Mouse (Mus musculus) heart, embryonic 15.5 days (tissue): ENCODE measurements at regions not wholly inside any gene's neighbourhood (a gene's known extent, or its start where the extent isn't known, plus 50 kb on each side); places are given as distances from the start of the nearest gene placed in this dataset.

Experiments
- ATAC-seq: fragments of 200-750 bp; cut with Nextera tagmentation; replicated peaks from 2 replicates; pipeline ENCODE4 v1.8.0; 2017; ENCODE audit warnings: low read depth, moderate TSS enrichment; ENCODE audit not compliant: insufficient number of reproducible peaks, insufficient read depth, low FRiP score
- H3K27ac ChIP-seq: fragments of 300-500 bp; sonication (generic); 2 replicates; pipeline ENCODE4 v1.5.1; 2015; ENCODE audit warnings: mild to moderate bottlenecking, inconsistent platforms
- H3K27me3 ChIP-seq: fragments of 300-500 bp; sonication (generic); 2 replicates; pipeline ENCODE4 v1.6.1; 2015; ENCODE audit warnings: inconsistent platforms
- H3K36me3 ChIP-seq: fragments of 300-500 bp; sonication (generic); 2 replicates; pipeline ENCODE4 v1.6.1; 2015; ENCODE audit warnings: mild to moderate bottlenecking, inconsistent platforms
- H3K4me1 ChIP-seq: fragments of 300-500 bp; sonication (generic); replicated peaks from 2 replicates; pipeline ENCODE4 v1.6.1; 2015; ENCODE audit warnings: inconsistent platforms
- H3K4me2 ChIP-seq: fragments of 300-500 bp; sonication (generic); 2 replicates; pipeline ENCODE4 v1.6.1; 2015; ENCODE audit warnings: inconsistent platforms, mild to moderate bottlenecking, moderate library complexity
- H3K4me3 ChIP-seq: fragments of 300-500 bp; sonication (generic); 2 replicates; pipeline ENCODE4 v1.5.1; 2015; ENCODE audit warnings: mild to moderate bottlenecking, inconsistent platforms
- H3K9ac ChIP-seq: fragments of 300-500 bp; sonication (generic); 2 replicates; pipeline ENCODE4 v1.6.1; 2015; ENCODE audit warnings: mild to moderate bottlenecking, inconsistent platforms
- H3K9me3 ChIP-seq: fragments of 300-500 bp; sonication (generic); replicated peaks from 2 replicates; pipeline ENCODE4 v1.6.1; 2016; ENCODE audit warnings: inconsistent platforms
- WGBS: fragments of 180-500 bp; shearing (Covaris S2); methylation state at CpG from one replicate; pipeline ENCODE4 v1.1.7; 2015; ENCODE audit warnings: mixed read lengths; 5-methylcytosine and 5-hydroxymethylcytosine counted together

- Histone ChIP-seq H3K36me3 (no peaks in the 10 kb centered on the region), H3K4me2 (no peak overlapping the region), H3K27me3 (peaks cover 16% of the 10 kb centered on the region), H3K4me1 (no peaks in the 10 kb centered on the region), H3K4me3 (no peak overlapping the region), H3K9me3 (no peaks in the 10 kb centered on the region), H3K27ac (no peak overlapping the region), H3K9ac (no peak overlapping the region)
- ATAC-seq = no peak
Observed at GRCm38 (mm10) chr1:14513662-14514061, 1579.5 kb downstream of the 4930444P10Rik start.

- Histone ChIP-seq H3K36me3 (no peaks in the 10 kb centered on the region), H3K9me3 (no peaks in the 10 kb centered on the region), H3K27me3 (peaks cover 25% of the 10 kb centered on the region), H3K9ac (no peak overlapping the region), H3K4me1 (no peaks in the 10 kb centered on the region), H3K4me2 (no peak overlapping the region), H3K27ac (no peak overlapping the region), H3K4me3 (no peak overlapping the region)
- ATAC-seq = no peak
- 62% methylated on average over 9 of the region's 9 CpGs for WGBS
Observed at GRCm38 (mm10) chr1:14512481-14513285, 1580.4 kb downstream of the 4930444P10Rik start.

- H3K4me1 ChIP-seq = peaks cover 10% of the 10 kb centered on the region
- no peaks in the 10 kb centered on the region for H3K9me3 ChIP-seq
- H3K4me3 ChIP-seq = peak overlapping the region; percentile 51
- H3K27ac ChIP-seq = no peak overlapping the region
- no peaks in the 10 kb centered on the region for H3K36me3 ChIP-seq
- H3K27me3 ChIP-seq = peaks cover 71% of the 10 kb centered on the region
- WGBS = 5% methylated on average over 33 of the region's 36 CpGs
- H3K9ac ChIP-seq = 0 out of 2 replicates have a peak overlapping the region, but pooled peaks have one; percentile 25
- ATAC-seq = 0 out of 2 replicates have a peak, but pooled peaks have one; percentile 12
- H3K4me2 ChIP-seq = peak overlapping the region; percentile 86
Observed at GRCm38 (mm10) chr1:14506831-14507690, 1586.1 kb downstream of the 4930444P10Rik start.

- peak overlapping the region; percentile 51 for H3K4me3 ChIP-seq
- H3K36me3 ChIP-seq = no peaks in the 10 kb centered on the region
- H3K9ac ChIP-seq = 0 out of 2 replicates have a peak overlapping the region, but pooled peaks have one; percentile 25
- peaks cover 71% of the 10 kb centered on the region for H3K27me3 ChIP-seq
- peak; percentile 78 for ATAC-seq
- H3K4me1 ChIP-seq = peaks cover 10% of the 10 kb centered on the region
- H3K9me3 ChIP-seq = no peaks in the 10 kb centered on the region
- under 1% methylated on average over 27 of the region's 34 CpGs for WGBS
- H3K27ac ChIP-seq = no peak overlapping the region
- H3K4me2 ChIP-seq = peak overlapping the region; percentile 86
Observed at GRCm38 (mm10) chr1:14506201-14506830, 1586.8 kb downstream of the 4930444P10Rik start.

GRCm38 (mm10) chr1:14505741-14506140 lies 1587.4 kb downstream of the 4930444P10Rik start:
- Histone ChIP-seq H3K9me3 (no peaks in the 10 kb centered on the region), H3K36me3 (no peaks in the 10 kb centered on the region), H3K4me2 (peak overlapping the region; percentile 86), H3K27me3 (peaks cover 72% of the 10 kb centered on the region), H3K27ac (no peak overlapping the region), H3K4me3 (peak overlapping the region; percentile 51), H3K4me1 (peaks cover 10% of the 10 kb centered on the region), H3K9ac (no peak overlapping the region)
- 4% methylated on average over 6 of the region's 6 CpGs for WGBS
- ATAC-seq = no peak

DNA sequence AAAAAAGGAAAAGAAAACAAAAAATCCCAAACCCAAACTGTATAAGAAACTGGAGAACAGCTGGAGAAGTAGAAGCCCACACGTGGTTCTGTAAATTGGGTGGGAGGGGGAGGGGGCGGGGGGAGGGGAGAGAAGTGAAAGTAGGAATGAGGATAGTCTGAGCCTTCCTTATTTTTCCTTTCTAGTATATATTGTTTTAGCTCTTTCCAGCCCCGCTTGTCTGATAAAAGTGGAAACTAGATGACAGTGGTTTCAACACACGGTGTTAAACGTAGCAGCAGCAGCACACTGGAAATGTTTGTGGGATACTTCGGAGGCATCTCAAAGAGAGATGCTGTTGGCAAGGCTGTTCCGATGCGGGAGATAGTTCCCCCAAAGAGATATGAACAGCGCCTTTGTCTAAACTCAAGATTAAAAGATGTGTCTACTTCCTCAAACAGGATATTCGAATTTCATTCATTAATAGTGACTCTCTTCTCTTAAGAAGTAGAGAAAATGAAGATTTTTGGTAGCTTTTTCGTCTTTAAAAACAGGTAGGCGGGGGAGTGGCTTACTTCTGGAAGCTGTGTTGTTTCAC lies 1588.3 kb downstream of the 4930444P10Rik start:
- peaks cover 10% of the 10 kb centered on the region for H3K4me1 ChIP-seq
- H3K27me3 ChIP-seq = peaks cover 71% of the 10 kb centered on the region
- no peaks in the 10 kb centered on the region for H3K9me3 ChIP-seq
- no peak overlapping the region for H3K9ac ChIP-seq
- H3K27ac ChIP-seq = no peak overlapping the region
- peak overlapping the region; percentile 41; the same call in 1 of the 2 replicates for H3K4me2 ChIP-seq
- 4% methylated on average over 12 of the region's 12 CpGs for WGBS
- no peaks in the 10 kb centered on the region for H3K36me3 ChIP-seq
- ATAC-seq = no peak
- 0 out of 2 replicates have a peak overlapping the region, but pooled peaks have one; percentile 10 for H3K4me3 ChIP-seq

- H3K27ac ChIP-seq = no peak overlapping the region
- no peak overlapping the region for H3K9ac ChIP-seq
- peak overlapping the region; percentile 41; the same call in 1 of the 2 replicates for H3K4me2 ChIP-seq
- peaks cover 65% of the 10 kb centered on the region for H3K27me3 ChIP-seq
- H3K4me1 ChIP-seq = peaks cover 10% of the 10 kb centered on the region
- H3K9me3 ChIP-seq = no peaks in the 10 kb centered on the region
- 10% methylated on average over 17 of the region's 17 CpGs for WGBS
- no peak overlapping the region for H3K4me3 ChIP-seq
- ATAC-seq = no peak
- H3K36me3 ChIP-seq = no peaks in the 10 kb centered on the region
Observed at GRCm38 (mm10) chr1:14503881-14504742, 1589.0 kb downstream of the 4930444P10Rik start.

DNA sequence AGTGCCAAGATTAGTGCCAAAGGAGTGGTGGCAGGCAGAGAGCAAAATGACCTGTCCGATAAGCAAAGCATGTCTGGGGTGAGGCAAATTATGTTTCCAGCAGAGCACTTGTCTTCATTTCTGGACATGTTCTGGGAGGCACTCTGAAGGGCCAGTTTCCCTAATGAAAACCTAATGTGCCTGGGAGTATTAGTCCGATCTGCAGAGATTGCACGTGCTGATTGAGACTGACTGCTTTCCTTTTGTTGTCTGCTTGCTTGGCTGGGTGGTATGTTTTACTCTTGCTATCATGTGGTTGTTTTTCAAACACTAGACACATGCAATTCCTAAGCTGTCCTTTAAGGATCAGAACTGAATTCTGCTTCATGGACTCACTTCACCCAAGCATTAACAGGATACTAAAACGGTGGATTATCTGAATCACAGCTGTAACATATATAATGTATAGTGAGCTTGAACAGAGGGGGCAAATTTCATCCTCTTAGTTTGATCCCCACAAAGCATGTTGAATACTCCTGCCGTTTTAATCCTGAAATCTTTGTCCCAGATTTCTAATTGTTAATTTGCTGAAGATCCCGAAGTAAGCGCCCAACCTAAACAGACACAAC lies 1589.8 kb downstream of the 4930444P10Rik start:
- no peak overlapping the region for H3K9ac ChIP-seq
- 31% methylated on average over 7 of the region's 7 CpGs for WGBS
- no peak for ATAC-seq
- peaks cover 10% of the 10 kb centered on the region for H3K4me1 ChIP-seq
- H3K9me3 ChIP-seq = no peaks in the 10 kb centered on the region
- no peak overlapping the region for H3K4me2 ChIP-seq
- no peaks in the 10 kb centered on the region for H3K36me3 ChIP-seq
- H3K27me3 ChIP-seq = peaks cover 57% of the 10 kb centered on the region
- no peak overlapping the region for H3K27ac ChIP-seq
- no peak overlapping the region for H3K4me3 ChIP-seq

DNA sequence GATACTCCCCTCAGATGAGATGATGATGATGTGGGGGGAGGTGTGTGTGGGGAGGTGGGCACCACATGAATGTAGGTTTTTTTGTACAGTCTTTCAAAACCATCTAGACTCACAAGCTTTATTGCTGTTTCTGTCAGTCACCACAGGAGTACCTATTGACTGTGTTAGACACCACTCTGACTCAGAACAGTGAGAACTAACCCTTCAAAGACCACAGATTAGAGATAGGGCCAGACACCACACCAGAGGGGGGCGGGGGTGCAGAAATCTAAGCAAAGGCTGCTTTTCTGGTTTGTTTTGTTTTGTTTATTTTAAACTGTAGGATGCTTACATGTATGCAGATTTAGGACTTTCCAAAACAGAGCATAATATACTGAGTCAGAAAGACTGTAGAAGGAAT lies 1594.0 kb downstream of the 4930444P10Rik start:
- WGBS = 54% methylated on average over 1 of the region's 1 CpGs
- no peak for ATAC-seq

DNA sequence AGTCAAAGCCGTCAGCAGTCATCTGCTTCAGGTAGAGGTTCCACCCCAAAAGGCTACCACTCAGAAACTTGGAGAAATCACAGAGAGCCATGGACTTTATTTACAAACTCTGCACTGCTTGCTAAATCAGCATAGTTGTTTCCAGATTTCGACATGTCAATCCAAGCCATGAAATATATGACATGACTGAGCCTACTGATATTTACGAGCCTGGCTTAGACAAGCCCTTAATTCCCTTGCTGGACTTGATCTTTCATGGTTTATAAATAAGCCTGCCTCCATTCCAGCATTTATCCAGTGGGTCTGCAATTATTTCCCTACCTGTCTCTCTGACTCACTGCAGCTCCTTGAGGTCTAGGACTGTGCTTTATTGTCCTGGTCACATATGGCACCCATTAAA lies 1603.1 kb downstream of the 4930444P10Rik start:
- Histone ChIP-seq H3K4me1 (no peaks in the 10 kb centered on the region), H3K4me3 (no peak overlapping the region), H3K36me3 (no peaks in the 10 kb centered on the region), H3K27ac (no peak overlapping the region), H3K4me2 (no peak overlapping the region), H3K9me3 (no peaks in the 10 kb centered on the region), H3K9ac (no peak overlapping the region), H3K27me3 (no peaks in the 10 kb centered on the region)
- ATAC-seq = no peak
- 72% methylated on average over 3 of the region's 3 CpGs for WGBS

More for the DNA sequence above, 1594.0 kb downstream of the 4930444P10Rik start:
- peaks cover 18% of the 10 kb centered on the region for H3K27me3 ChIP-seq
- H3K4me1 ChIP-seq = no peaks in the 10 kb centered on the region
- H3K36me3 ChIP-seq = no peaks in the 10 kb centered on the region
- no peak overlapping the region for H3K4me2 ChIP-seq
- H3K9me3 ChIP-seq = no peaks in the 10 kb centered on the region
- no peak overlapping the region for H3K4me3 ChIP-seq
- no peak overlapping the region for H3K27ac ChIP-seq
- no peak overlapping the region for H3K9ac ChIP-seq
